Mouse (Mus musculus): Measurements from ENCODE around the gene Fam120b. TPM values are rescaled to one million over a fixed set of nuclear protein-coding genes. Genes with fewer than 3 reads are reported as not detected.

Gene Fam120b
- polyA plus RNA-seq, 2 experiments: 3.1 to 4.1 TPM

GRCm38 (mm10) chr17:15421446-15421845 lies 25.4 kb downstream of the Fam120b start:
- Histone ChIP-seq H3K4me3 (ENCODE audit: insufficient read depth in 1 of 2, low read depth in 2 of 2, low read length in 2 of 2) (no peak overlapping the region), H3K27me3 (ENCODE audit: control insufficient read depth, insufficient read depth, low read length) (no peaks in the 10 kb centered on the region), H3K36me3 (replicated peaks; ENCODE audit: control insufficient read depth, insufficient read depth, low read depth) (no peaks in the 10 kb centered on the region; the same call in 1 of the 2 replicates), H3K4me2 (ENCODE audit: low read depth) (no peak overlapping the region), H3K9ac (replicated peaks) (no peak overlapping the region), H3K9me3 (ENCODE audit: control insufficient read depth, low read length) (no peaks in the 10 kb centered on the region), H3K27ac (no peak overlapping the region), H3K4me1 (replicated peaks; ENCODE audit: control insufficient read depth in 2 of 2, insufficient read depth in 2 of 2, low read length in 1 of 2) (no peaks in the 10 kb centered on the region)
- ATAC-seq (ENCODE audit: insufficient read depth) (no peak), DNase-seq (ENCODE audit: low read depth in 3 of 3, low spot score in 3 of 3) (no peak)
- no peak for TF ChIP-seq EP300 (IDR thresholded peaks at IDR 0.05; ENCODE audit: low read depth)
- no peak for TF ChIP-seq CTCF (IDR thresholded peaks at IDR 0.05; ENCODE audit: low read depth)
- WGBS (ENCODE audit: insufficient replicate concordance): 89% methylated on average over 6 of the region's 6 CpGs

GRCm38 (mm10) chr17:15422666-15423065 lies 26.7 kb downstream of the Fam120b start:
- WGBS (ENCODE audit: insufficient replicate concordance): 76% methylated on average over 9 of the region's 9 CpGs
- Histone ChIP-seq H3K27ac (no peak overlapping the region), H3K27me3 (ENCODE audit: control insufficient read depth, insufficient read depth, low read length) (no peaks in the 10 kb centered on the region), H3K4me3 (ENCODE audit: insufficient read depth in 1 of 2, low read depth in 2 of 2, low read length in 2 of 2) (no peak overlapping the region), H3K36me3 (replicated peaks; ENCODE audit: control insufficient read depth, insufficient read depth, low read depth) (no peaks in the 10 kb centered on the region; the same call in 1 of the 2 replicates), H3K4me1 (replicated peaks; ENCODE audit: control insufficient read depth in 2 of 2, insufficient read depth in 2 of 2, low read length in 1 of 2) (no peaks in the 10 kb centered on the region), H3K4me2 (ENCODE audit: low read depth) (no peak overlapping the region), H3K9me3 (ENCODE audit: control insufficient read depth, low read length) (no peaks in the 10 kb centered on the region), H3K9ac (replicated peaks) (no peak overlapping the region)
- no peak for DNase-seq (ENCODE audit: low read depth in 3 of 3, low spot score in 3 of 3)
- ATAC-seq (ENCODE audit: insufficient read depth): no peak
- TF ChIP-seq EP300 (IDR thresholded peaks at IDR 0.05; ENCODE audit: low read depth): no peak
- no peak for TF ChIP-seq CTCF (IDR thresholded peaks at IDR 0.05; ENCODE audit: low read depth)

- H3K36me3 ChIP-seq (replicated peaks; ENCODE audit: control insufficient read depth, insufficient read depth, low read depth): no peaks in the 10 kb centered on the region; the same call in 1 of the 2 replicates
- no peak for ATAC-seq (ENCODE audit: insufficient read depth)
- whole genome bisulfite sequencing (ENCODE audit: insufficient replicate concordance): 68% methylated on average over 8 of the region's 8 CpGs
Measured at GRCm38 (mm10) chr17:15423080-15423765, 27.2 kb downstream of the Fam120b start.

GRCm38 (mm10) chr17:15425931-15426330 lies 29.9 kb downstream of the Fam120b start:
- Histone ChIP-seq H3K4me1 (replicated peaks; ENCODE audit: control insufficient read depth in 2 of 2, insufficient read depth in 2 of 2, low read length in 1 of 2) (peaks cover 0 to 5% of the 10 kb centered on the region in 2 experiments; a peak in 2 of 4 replicates), H3K4me3 (ENCODE audit: insufficient read depth in 1 of 2, low read depth in 2 of 2, low read length in 2 of 2) (no peak overlapping the region), H3K27ac (no peak overlapping the region), H3K4me2 (ENCODE audit: low read depth) (no peak overlapping the region), H3K9me3 (ENCODE audit: control insufficient read depth, low read length) (no peaks in the 10 kb centered on the region), H3K36me3 (replicated peaks; ENCODE audit: control insufficient read depth, insufficient read depth, low read depth) (no peaks in the 10 kb centered on the region; the same call in 1 of the 2 replicates), H3K9ac (replicated peaks) (no peak overlapping the region), H3K27me3 (ENCODE audit: control insufficient read depth, insufficient read depth, low read length) (no peaks in the 10 kb centered on the region)
- DNase-seq (ENCODE audit: low read depth in 3 of 3, low spot score in 3 of 3) (no peak), ATAC-seq (ENCODE audit: insufficient read depth) (no peak)
- TF ChIP-seq EP300 (IDR thresholded peaks at IDR 0.05; ENCODE audit: low read depth) (no peak), CTCF (IDR thresholded peaks at IDR 0.05; ENCODE audit: low read depth) (no peak)
- 73% methylated on average over 3 of the region's 3 CpGs for WGBS (ENCODE audit: insufficient replicate concordance)

More at GRCm38 (mm10) chr17:15423080-15423765, 27.2 kb downstream of the Fam120b start:
- TF ChIP-seq EP300 (IDR thresholded peaks at IDR 0.05; ENCODE audit: low read depth) (no peak), CTCF (IDR thresholded peaks at IDR 0.05; ENCODE audit: low read depth) (no peak)
- H3K4me2 ChIP-seq (ENCODE audit: low read depth): no peak overlapping the region
- DNase-seq (ENCODE audit: low read depth in 3 of 3, low spot score in 3 of 3): no peak
- no peak overlapping the region for H3K4me3 ChIP-seq (ENCODE audit: insufficient read depth in 1 of 2, low read depth in 2 of 2, low read length in 2 of 2)
- no peak overlapping the region for H3K27ac ChIP-seq
- H3K27me3 ChIP-seq (ENCODE audit: control insufficient read depth, insufficient read depth, low read length): no peaks in the 10 kb centered on the region
- H3K9me3 ChIP-seq (ENCODE audit: control insufficient read depth, low read length): no peaks in the 10 kb centered on the region
- no peaks in the 10 kb centered on the region for H3K4me1 ChIP-seq (replicated peaks; ENCODE audit: control insufficient read depth in 2 of 2, insufficient read depth in 2 of 2, low read length in 1 of 2)
- no peak overlapping the region for H3K9ac ChIP-seq (replicated peaks)

- no peak overlapping the region for H3K4me3 ChIP-seq (ENCODE audit: insufficient read depth in 1 of 2, low read depth in 2 of 2, low read length in 2 of 2)
- H3K27me3 ChIP-seq (ENCODE audit: control insufficient read depth, insufficient read depth, low read length): no peaks in the 10 kb centered on the region
- no peak for TF ChIP-seq CTCF (IDR thresholded peaks at IDR 0.05; ENCODE audit: low read depth)
- no peak for TF ChIP-seq EP300 (IDR thresholded peaks at IDR 0.05; ENCODE audit: low read depth)
- no peaks in the 10 kb centered on the region for H3K36me3 ChIP-seq (replicated peaks; ENCODE audit: control insufficient read depth, insufficient read depth, low read depth)
- no peaks in the 10 kb centered on the region for H3K9me3 ChIP-seq (ENCODE audit: control insufficient read depth, low read length)
- H3K27ac ChIP-seq: no peak overlapping the region
- no peak for DNase-seq (ENCODE audit: low read depth in 3 of 3, low spot score in 3 of 3)
- H3K4me1 ChIP-seq (replicated peaks; ENCODE audit: control insufficient read depth in 2 of 2, insufficient read depth in 2 of 2, low read length in 1 of 2): peaks cover 0 to 8% of the 10 kb centered on the region in 2 experiments; a peak in 2 of 4 replicates
- ATAC-seq (ENCODE audit: insufficient read depth): no peak
- WGBS (ENCODE audit: insufficient replicate concordance): 68% methylated on average over 6 of the region's 6 CpGs
- H3K9ac ChIP-seq (replicated peaks): no peak overlapping the region
- no peak overlapping the region for H3K4me2 ChIP-seq (ENCODE audit: low read depth)
Measured at GRCm38 (mm10) chr17:15429451-15429850, 33.4 kb downstream of the Fam120b start.
